Mouse (Mus musculus): ENCODE data around the gene Gm13290.

GRCm38 (mm10) chr4:88742771-88743371 lies 30.8 kb upstream of the Gm13290 start:
- no peak for TF ChIP-seq GATA1 (IDR thresholded peaks at IDR 0.05; ENCODE audit: borderline replicate concordance, low read length)
- no peak for TF ChIP-seq CTCF (IDR thresholded peaks at IDR 0.05; ENCODE audit: low read depth, low read length)
- no peak for TF ChIP-seq POLR2AphosphoS5 (IDR thresholded peaks at IDR 0.05; ENCODE audit: insufficient replicate concordance, low read depth, low read length)
- no peak for TF ChIP-seq TAL1 (conservative IDR thresholded peaks at IDR 0.05; ENCODE audit: low read depth, low read length)
- no peak for TF ChIP-seq GATA2 (IDR thresholded peaks at IDR 0.05; ENCODE audit: borderline replicate concordance, low read depth, low read length)
